Mouse (Mus musculus) ES-Bruce4 (cell line): ENCODE results near the gene H2-Q7.
"Not testable (repeated sequence)": the region's sequence is repeated elsewhere in the genome, so short reads cannot be mapped to it uniquely, and the experiment has no call there.

Experiments used
- CTCF ChIP-seq: IDR thresholded peaks from one replicate; pipeline ENCODE4 v1.8.1; 2011; ENCODE audit warnings: low read depth, low read length
- EP300 ChIP-seq: IDR thresholded peaks from 2 replicates; pipeline ENCODE4 v1.6.1; 2011; ENCODE audit warnings: low read depth, low read length; ENCODE audit not compliant: insufficient read depth
- POLR2A ChIP-seq: IDR thresholded peaks from one replicate; pipeline ENCODE4 v1.8.1; 2011; ENCODE audit warnings: low read length; ENCODE audit not compliant: insufficient read depth

DNA sequence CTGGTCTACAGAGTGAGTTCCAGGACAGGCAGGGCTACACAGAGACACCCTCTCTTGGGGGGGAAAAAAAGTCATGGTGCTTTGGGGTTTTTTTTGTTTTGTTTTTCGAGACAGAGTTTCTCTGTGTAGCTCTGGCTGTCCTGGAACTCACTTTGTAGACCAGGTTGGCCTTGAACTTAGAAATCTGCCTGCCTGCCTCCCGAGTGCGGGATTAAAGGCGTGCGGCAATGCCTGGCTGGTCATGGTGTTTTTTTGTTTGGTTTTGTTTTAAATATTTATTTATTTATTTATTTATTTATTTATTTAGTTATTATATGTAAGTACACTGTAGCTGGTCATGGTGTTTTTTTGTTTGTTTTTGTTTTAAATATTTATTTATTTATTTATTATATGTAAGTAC is 16.6 kb upstream of the H2-Q7 start:
- not testable (repeated sequence) for TF ChIP-seq POLR2A, CTCF, EP300
